Mouse (Mus musculus): ENCODE data around the gene Slc9a3r1. TPM values are rescaled to one million over a fixed set of nuclear protein-coding genes. Genes with fewer than 3 reads are reported as not detected.

Slc9a3r1 gene
- polyA plus RNA-seq, 1 experiment from 2014 or later = 59.8 TPM

DNA sequence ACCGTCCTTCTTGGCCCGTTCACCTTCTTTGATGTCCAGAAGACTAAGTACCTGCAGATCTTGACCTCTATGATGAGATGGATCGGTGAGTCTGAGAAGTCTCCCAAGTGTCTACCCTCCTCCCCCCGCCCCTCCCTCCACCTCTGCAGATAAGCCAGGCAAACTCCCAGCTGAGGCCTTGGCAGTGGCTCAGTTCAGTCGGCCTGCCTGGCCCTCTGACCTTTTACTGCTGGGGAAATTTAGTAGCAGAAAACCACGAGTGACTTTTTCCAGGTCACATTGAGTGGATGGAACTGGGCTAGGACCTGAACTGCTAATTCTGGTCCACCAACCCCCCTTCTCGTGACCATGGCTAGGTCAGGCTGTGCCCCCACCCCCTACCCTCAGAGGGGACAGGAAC is 65.3 kb downstream of the Slc9a3r1 start:
- no peak overlapping the region for H3K27ac ChIP-seq
- no peak overlapping the region for H3K4me3 ChIP-seq (replicated peaks)
- no peaks in the 10 kb centered on the region for H3K27me3 ChIP-seq
- H3K4me2 ChIP-seq = no peak overlapping the region
- H3K9ac ChIP-seq = no peak overlapping the region
- WGBS (ENCODE audit: insufficient replicate concordance) = 53% methylated on average over 7 of the region's 7 CpGs
- peaks cover 53% of the 10 kb centered on the region for H3K4me1 ChIP-seq (replicated peaks)
- no peaks in the 10 kb centered on the region for H3K9me3 ChIP-seq (replicated peaks)
- no peaks in the 10 kb centered on the region for H3K36me3 ChIP-seq
- ATAC-seq (ENCODE audit: low read depth) (no peak), DNase-seq (no peak)

DNA sequence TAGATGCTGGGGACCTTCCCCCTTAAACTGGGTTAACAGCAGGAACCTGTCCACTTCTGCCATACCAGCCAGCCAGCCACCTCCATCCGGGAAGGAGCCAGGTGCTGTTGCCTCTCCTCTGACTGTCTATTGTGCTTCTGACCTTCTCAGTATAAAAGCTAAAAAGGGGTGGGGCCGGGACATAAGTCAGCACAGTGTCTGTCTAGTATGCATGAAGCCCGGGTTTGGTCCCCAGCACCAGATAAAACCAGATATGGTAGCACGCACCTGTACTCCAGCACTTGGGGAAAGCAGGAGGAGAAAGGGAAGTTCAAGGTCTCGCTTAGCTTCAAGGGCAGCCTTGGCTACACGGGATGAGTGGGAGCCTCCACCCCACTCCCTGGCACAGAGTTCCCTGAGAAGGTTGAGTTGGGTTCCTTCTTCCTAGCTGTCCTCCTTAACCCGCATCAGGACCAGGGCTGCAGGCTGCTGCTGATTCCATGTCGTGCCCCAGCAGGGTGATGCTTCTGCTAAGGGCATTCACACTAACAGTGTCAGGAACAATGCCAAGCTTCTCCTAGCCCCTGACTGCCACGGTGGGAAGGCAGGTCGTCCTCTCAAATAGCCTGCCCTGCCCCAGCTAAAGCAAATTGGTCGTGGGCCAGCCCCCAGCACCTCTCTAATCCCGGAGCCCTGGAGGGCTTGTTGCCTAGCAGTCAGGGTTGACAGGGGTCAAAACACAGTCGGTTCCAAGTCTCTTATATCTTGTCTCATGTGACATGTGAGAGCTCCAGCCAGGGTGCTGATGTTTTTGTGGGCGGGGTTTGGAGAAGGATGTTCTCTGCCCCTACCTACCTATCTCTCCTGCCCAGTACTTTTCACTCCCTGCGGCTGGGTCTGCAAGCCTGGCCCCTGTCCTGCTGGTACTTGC is 66.1 kb downstream of the Slc9a3r1 start:
- Histone ChIP-seq H3K4me2 (no peak overlapping the region), H3K9me3 (replicated peaks) (no peaks in the 10 kb centered on the region), H3K4me3 (replicated peaks) (no peak overlapping the region), H3K27ac (no peak overlapping the region), H3K27me3 (no peaks in the 10 kb centered on the region), H3K9ac (no peak overlapping the region), H3K4me1 (replicated peaks) (peaks cover 48% of the 10 kb centered on the region), H3K36me3 (no peaks in the 10 kb centered on the region)
- no peak for ATAC-seq (ENCODE audit: low read depth)
- no peak for DNase-seq
- 57% methylated on average over 15 of the region's 15 CpGs for WGBS (ENCODE audit: insufficient replicate concordance)

Other genes starting within 250 kb of the Slc9a3r1 start
- 0.50 and 0.72 TPM in 2 replicates for gene Cd300lb, start 229.0 kb upstream of the Slc9a3r1 start, polyA plus RNA-seq (2015; fragmentation: Nextera tagmentation; extraction: Ambion mirVana)
- gene Cd300c, start 194.2 kb upstream of the Slc9a3r1 start, polyA plus RNA-seq (2015; fragmentation: Nextera tagmentation; extraction: Ambion mirVana) = 0.16 TPM in 1 of 2 replicates, not detected in the other
- gene Cd300ld, start 173.4 kb upstream of the Slc9a3r1 start, polyA plus RNA-seq (2015; fragmentation: Nextera tagmentation; extraction: Ambion mirVana) = 0.48 and 0.59 TPM in 2 replicates
- gene Cd300c2, start 161.5 kb upstream of the Slc9a3r1 start, polyA plus RNA-seq (2015; fragmentation: Nextera tagmentation; extraction: Ambion mirVana) = 4.2 and 4.9 TPM in 2 replicates
- gene Cd300ld2, start 147.1 kb upstream of the Slc9a3r1 start, polyA plus RNA-seq (2015; fragmentation: Nextera tagmentation; extraction: Ambion mirVana) = not detected in 2 replicates
- gene Cd300ld4, start 136.3 kb upstream of the Slc9a3r1 start, polyA plus RNA-seq (2015; fragmentation: Nextera tagmentation; extraction: Ambion mirVana) = not detected in 2 replicates
- gene Cd300ld5, start 125.6 kb upstream of the Slc9a3r1 start, polyA plus RNA-seq (2015; fragmentation: Nextera tagmentation; extraction: Ambion mirVana) = not detected in 2 replicates
- not detected in 2 replicates for gene Cd300ld3, start 114.9 kb upstream of the Slc9a3r1 start, polyA plus RNA-seq (2015; fragmentation: Nextera tagmentation; extraction: Ambion mirVana)
- gene Cd300e, start 101.2 kb upstream of the Slc9a3r1 start, polyA plus RNA-seq (2015; fragmentation: Nextera tagmentation; extraction: Ambion mirVana) = 0.68 and 0.82 TPM in 2 replicates
- 3.3 and 3.6 TPM in 2 replicates for gene Rab37, start 71.9 kb upstream of the Slc9a3r1 start, polyA plus RNA-seq (2015; fragmentation: Nextera tagmentation; extraction: Ambion mirVana)
- 0.97 TPM in 2 replicates for gene Cd300lf, start 29.3 kb upstream of the Slc9a3r1 start, polyA plus RNA-seq (2015; fragmentation: Nextera tagmentation; extraction: Ambion mirVana)
- gene Tmem104, start 24.1 kb downstream of the Slc9a3r1 start, polyA plus RNA-seq (2015; fragmentation: Nextera tagmentation; extraction: Ambion mirVana) = 5.1 and 6.8 TPM in 2 replicates
- gene Nat9, start 24.5 kb downstream of the Slc9a3r1 start, polyA plus RNA-seq (2015; fragmentation: Nextera tagmentation; extraction: Ambion mirVana) = 11.9 and 13.3 TPM in 2 replicates
- 0.06 and 0.12 TPM in 2 replicates for gene Grin2c, start 103.9 kb downstream of the Slc9a3r1 start, polyA plus RNA-seq (2015; fragmentation: Nextera tagmentation; extraction: Ambion mirVana)
- gene Fdxr, start 113.7 kb downstream of the Slc9a3r1 start, polyA plus RNA-seq (2015; fragmentation: Nextera tagmentation; extraction: Ambion mirVana) = 16.3 and 18.2 TPM in 2 replicates
- gene Fads6, start 134.3 kb downstream of the Slc9a3r1 start, polyA plus RNA-seq (2015; fragmentation: Nextera tagmentation; extraction: Ambion mirVana) = 2.0 and 2.2 TPM in 2 replicates
- not detected in 2 replicates for gene Otop2, start 143.8 kb downstream of the Slc9a3r1 start, polyA plus RNA-seq (2015; fragmentation: Nextera tagmentation; extraction: Ambion mirVana)
- 0.07 and 0.14 TPM in 2 replicates for gene Ush1g, start 158.7 kb downstream of the Slc9a3r1 start, polyA plus RNA-seq (2015; fragmentation: Nextera tagmentation; extraction: Ambion mirVana)
- gene Otop3, start 171.4 kb downstream of the Slc9a3r1 start, polyA plus RNA-seq (2015; fragmentation: Nextera tagmentation; extraction: Ambion mirVana) = not detected in 2 replicates
- gene Hid1, start 204.4 kb downstream of the Slc9a3r1 start, polyA plus RNA-seq (2015; fragmentation: Nextera tagmentation; extraction: Ambion mirVana) = 1.1 and 1.2 TPM in 2 replicates
- gene Cdr2l, start 218.6 kb downstream of the Slc9a3r1 start, polyA plus RNA-seq (2015; fragmentation: Nextera tagmentation; extraction: Ambion mirVana) = 1.5 and 1.7 TPM in 2 replicates
- gene Mrpl58, start 240.4 kb downstream of the Slc9a3r1 start, polyA plus RNA-seq (2015; fragmentation: Nextera tagmentation; extraction: Ambion mirVana) = 103 and 104 TPM in 2 replicates

Measured in liver, embryonic 13.5 days (tissue).